Mouse (Mus musculus) lung, postnatal 4 days (tissue): Measurements from ENCODE around the gene Pex16.
A peak's percentile ranks its signal among the peaks of the same experiment; 100 is the strongest.

Source experiments
- DNase-seq, 2 experiments: peaks; one replicate each; pipeline ENCODE4 v3.0.0; 2021

The Pex16 gene

DNA sequence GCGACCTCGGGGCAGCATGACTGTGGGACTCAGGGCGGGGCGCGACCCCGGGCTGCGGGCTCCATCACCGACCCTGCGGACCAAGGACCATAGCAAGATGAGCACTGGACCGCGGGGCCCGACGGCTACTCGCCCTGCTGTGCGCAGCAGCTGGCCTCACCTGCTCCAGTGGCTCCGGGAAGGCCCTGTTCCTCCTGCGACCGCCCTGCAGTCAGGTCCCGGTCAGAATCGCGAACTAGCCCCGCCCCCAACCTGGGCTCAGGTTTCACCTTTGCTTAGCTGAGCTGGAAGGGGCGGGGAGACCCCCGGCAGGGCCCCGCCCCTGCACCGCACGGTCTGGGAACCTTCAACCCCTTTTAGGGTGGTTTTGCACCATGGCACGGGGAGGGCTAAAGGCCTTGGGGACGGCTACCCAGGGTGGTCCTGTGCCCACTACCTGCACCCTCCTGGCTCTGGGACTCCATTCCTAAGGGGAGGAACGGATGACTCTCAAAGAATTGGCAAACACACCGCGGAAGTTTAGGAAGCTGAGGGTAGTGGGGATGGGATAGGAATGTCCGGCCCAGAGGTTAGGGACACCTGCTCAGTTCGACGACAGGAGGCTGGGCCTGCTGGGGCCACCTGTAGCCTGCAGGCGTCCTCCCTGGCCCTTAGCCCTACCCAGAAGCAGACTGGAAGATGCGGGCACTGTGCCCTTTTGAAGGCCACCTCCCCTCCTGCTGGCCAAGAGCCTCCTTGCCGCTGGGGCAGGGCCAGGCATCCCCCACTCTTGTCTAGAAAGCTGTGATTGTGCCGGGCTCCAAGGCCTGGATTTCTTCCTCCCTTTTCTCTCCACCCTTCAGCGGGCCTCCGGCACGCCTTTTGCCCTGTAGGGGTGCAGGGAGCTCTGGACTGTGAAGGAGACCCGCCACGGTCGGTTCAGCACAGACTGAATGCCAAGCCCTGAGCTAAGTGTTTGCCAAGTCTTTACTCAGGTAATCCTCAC lies 3.4 kb upstream of the Pex16 start:
- DNase-seq: peak; percentile 82 to 91

DNA sequence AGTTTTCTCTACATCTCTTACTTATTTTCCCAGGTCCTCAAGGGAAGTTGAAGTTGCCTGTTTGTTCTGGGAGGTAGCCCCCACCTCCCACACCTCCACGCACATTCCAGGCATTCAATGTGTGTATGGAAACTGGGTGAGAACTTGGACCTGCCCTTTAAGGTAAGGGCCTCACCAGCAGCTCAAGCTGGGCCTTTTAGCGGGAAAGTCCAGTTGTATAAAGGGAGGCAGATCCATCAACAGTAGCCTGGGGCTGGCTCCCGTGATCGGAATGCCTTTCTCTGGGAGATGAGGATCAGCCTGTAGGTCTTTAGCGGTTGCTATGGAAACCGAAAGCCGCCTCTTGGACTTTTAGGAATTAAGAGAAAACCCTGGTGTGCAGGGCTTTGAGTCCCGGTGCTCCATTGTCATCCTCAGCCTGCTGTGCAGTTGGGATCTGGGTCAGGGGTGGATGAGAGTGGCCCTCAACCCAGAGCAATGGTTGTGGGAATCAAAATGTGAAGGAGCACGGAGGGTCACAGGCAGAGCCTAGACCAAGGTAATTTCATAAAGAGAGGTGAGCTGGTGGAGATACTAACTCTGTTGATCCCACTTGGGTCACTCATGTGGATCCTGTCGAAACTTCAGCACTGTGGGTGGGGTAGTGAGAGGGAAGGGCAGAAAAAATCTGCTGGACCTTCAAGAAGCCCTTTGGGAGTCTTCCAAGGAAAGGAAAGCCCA lies 2.3 kb upstream of the Pex16 start:
- DNase-seq: peak; percentile 34 to 78

DNA sequence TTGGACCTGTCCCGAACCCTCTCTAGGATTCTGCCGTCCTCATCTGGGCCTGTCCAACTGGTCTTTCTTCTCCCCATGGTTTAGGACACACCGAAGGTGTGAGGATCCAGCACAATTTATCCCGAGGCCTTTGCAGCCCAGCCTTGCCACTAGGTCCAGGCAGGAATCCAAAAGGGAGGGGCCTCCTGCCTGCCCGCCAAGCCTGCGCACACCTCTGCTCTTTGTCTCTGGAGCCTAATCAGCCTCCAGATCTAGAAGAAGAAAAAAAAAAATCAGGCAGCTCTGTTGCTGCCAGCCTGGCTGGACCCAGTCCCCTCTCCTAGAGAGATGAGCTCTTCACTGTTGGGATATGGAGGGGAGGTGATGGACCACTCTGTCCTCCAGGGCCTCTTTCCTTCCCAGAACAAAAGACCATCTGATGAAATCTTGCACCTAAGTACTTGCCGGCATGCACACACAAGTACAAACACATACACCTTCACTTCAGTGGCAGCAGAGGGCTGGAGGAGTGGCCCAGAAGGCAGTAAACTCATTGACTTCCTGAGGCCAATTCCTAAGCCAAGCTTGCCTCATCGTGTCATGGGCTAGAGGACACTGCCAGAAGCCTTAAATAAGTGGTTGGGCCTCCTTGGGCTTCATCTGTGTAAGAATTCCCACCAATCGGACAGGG lies 1.6 kb upstream of the Pex16 start:
- DNase-seq: peak; percentile 72 to 85

DNA sequence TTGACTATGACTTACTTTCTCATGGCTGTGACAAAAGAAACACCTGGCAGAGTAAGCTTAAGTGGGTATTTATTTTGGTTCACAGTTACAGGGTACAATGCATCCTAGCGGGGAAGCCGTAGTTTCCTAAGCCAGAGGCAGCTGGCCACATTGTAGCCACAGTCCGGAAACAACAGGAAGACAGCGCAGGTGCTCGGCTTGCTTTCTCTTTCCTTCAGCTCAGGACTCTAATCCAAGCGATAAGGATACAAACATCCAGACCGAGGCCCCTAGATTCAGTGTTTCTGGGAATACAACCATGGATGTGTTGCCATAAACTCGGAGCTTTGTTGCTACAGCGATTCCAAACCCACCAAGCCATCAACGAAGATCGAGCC lies 1.1 kb upstream of the Pex16 start:
- DNase-seq: no peak

DNA sequence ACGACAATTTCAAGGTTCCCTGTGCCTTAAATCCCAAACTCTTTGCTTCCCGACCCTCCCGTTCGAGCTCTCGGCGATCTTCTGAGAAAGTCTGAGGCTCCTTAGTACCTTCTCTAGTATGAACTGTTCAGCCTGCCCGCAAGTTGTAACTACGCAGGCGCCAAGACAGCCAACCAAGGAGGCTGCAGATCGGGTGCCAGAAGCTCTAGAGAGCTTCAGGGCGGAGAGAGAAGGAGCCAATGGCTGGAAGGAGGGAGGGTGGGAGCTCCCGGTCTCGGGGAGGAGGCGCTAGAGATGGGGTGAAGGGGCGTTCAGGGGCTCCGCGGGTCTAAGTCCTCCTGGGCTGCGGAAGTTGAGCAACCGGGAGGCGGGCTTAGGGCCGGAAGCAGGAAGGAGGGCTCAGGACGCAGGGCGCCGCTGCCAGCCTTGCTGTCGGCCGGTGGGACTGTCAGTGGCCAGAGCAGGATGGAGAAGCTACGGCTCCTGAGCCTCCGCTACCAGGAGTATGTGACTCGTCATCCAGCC lies 685 bp downstream of the Pex16 start:
- peak; percentile 96 to 99 for DNase-seq

DNA sequence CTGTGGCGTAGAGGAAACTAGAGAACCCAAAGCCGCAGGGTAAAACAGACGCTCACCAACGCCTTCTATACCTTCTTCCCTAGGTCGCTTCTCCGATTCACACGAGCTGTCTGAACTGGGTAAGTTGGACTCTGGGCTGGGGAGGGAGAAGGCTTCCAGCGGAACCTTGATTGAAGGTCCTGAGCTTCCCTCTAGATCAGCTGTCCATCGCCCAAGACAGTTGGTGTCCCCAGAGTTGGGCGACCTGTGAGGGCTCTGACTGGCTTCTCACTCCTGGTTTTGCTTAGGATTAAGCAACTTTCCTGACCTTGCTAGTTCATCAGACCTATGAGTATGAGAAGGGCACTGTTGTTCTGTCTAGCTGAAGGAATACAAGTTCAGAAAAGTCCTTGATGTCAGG lies 1.3 kb downstream of the Pex16 start:
- no peak for DNase-seq

DNA sequence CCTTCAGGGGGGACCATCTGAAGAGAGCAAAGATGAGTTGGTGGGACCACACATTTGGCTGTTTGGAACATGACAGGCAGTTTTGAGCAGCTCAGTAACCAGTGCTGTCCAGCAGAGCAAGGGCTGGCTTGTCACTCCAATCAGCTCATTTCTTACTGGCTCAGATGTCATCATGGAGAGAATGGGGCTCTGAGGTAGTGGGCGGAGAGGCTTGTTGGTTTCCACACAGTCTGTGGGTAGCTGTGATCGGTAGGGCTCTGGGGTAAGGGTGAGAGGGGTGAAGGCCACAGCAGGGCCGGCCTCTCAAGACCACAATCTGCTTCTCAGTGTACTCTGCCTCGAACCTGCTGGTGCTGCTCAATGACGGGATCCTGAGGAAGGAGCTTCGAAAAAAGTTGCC lies 1.8 kb downstream of the Pex16 start:
- DNase-seq: peak in 1 of 2 experiments; percentile 27

DNA sequence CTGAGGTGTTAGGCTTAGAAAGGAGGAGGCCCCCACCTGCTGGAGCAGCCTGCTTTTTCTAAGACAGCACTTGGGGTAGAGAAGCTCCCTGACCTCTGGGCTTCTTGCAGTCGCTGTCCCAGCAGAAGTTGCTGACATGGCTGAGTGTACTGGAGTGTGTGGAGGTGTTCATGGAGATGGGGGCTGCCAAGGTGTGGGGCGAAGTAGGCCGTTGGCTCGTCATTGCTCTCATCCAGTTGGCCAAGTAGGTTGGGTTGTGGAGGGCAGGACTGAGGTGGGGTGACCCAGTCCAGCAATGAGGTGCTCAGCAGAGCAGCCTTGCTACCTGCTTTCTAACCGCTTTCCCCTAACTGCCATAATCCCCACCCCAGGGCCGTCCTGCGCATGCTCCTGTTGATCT lies 2.8 kb downstream of the Pex16 start:
- no peak for DNase-seq

DNA sequence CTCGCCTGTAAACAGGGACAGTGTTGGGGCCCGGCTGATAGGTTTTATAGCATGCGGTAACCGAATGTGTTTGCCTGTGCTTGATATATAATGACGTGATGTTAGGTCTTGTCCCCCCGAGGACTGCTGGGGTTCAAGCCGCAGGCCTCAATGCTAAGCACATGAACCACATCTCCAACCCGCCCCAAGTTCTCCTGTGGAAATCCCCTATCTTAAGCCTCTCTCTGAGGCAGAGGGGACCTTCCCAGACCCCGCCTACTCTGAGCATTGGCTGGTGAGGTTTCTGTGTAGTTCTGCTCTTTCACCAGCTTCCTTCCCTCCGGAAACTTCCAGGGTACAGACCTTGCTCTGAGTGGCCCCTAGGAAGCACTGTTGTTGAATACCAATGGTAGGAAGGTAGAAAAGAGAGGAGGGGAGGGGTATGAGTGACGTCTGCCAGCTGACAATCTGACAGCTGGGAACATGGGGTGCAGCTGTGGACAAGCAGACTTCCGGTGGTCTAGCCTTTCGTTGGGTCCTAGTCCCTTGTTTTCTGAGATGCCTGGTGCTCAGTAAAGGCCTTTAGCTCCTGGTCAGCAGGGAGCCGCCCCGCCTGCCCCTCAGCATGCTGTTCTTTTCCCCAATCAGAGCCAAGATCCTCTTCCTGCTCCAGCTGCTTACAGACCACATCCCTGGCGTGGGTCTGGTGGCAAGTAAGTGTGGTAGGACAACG lies 5.5 kb downstream of the Pex16 start:
- peak in 1 of 2 experiments; percentile 52 for DNase-seq

DNA sequence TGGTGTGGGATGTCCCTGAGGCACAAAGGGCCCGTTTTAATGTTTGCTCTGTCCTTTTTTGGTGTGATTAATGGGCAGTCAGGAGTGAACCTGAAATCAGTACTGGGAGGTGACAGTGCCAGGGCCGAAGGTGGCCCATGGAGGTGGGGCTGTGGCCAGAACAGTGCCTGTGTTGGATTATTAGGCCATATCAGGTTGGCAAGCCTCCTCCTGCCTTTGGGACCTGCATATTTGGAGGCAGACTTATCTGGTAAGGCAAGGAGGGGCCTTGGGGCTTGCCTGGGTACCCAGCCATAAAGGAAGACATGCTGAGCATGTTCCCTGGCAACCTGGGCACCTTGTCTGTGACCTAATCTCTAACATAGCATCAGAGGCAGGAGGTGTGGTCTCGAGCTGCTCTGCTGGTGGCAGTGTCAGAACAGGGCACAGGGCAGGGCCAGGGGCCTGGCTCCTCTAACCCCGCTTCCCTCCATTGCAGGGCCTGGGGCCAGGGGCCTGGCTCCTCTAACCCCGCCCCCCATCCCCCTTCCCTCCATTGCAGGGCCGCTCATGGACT lies 6.1 kb downstream of the Pex16 start:
- no peak for DNase-seq

DNA sequence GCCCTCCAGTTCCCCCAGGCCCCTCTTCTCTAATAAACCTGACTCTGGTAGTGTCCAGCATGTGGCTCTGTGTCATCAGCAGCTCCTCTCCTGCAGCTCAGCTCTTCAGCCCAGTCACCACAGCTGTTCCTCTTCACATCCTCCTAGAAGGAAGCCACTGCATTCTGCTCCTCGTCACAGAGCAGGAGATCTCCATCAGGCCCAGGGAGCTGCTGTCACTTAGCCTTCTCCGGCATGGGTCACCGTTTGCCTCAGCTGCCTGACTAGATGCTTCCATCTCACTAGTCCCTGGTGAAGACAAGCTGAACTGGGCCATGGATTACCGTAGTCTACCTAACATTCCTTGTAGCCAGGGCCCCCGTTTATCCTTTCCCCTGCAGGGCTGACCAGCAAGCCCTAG lies 6.7 kb downstream of the Pex16 start:
- peak in 1 of 2 experiments; percentile 54 for DNase-seq

DNA sequence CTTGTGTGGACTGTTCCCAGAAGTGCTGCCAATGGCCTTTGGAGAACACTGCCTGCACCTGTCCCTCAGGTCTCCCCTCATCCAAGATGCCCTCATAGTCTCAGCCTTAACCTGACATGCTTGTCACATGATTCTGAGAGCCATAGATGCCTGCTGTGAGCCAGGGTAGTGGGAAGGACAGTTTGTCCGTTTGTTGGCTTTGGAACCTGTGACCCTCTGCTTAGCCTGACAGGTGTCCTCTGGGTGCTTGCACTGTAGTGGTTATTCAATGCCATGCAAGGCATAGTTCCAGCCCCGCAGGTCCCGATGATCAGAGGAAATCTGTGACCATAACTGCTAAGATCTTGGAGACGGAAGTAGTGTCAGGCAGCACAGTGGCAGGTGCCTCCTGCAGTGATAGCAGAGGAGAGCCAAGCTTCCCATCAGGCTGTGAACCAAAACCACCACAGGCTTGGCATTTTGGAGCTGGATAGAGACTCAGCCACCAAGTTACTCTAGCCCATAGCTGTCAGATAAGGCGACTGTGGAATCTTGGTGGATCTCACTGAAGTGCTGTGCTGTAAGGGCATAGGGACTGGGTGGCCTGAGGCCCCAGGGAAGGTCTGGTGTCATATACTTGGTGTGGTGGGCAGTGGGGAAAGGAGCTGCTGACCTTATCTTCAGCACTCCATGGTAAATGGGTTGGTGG lies 7.6 kb downstream of the Pex16 start, which contains the start of gene 1700029I15Rik:
TSS of gene 1700029I15Rik (plus strand) at position 638 of the 688 bp plus-strand sequence.
- DNase-seq: no peak

DNA sequence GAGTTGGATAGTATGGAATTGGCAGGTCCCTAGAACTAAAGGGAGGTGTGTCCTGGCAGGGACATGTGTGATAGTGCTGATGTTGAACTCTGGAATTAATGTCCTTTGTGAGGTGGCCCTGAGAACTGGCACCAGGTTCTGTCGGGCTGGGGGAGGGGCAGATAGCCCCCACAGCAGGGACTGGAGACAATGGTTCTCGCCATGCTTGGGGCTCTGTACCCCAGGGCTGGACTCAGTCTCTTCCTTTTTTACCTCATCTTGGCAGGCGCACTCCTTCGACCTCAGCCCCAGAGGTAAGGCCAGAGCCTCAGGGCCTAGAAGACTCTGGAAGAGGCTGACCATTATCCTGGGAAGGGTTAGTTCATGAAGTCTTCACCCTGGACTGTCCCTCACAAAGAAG lies 8.3 kb downstream of the Pex16 start:
- no peak for DNase-seq

DNA sequence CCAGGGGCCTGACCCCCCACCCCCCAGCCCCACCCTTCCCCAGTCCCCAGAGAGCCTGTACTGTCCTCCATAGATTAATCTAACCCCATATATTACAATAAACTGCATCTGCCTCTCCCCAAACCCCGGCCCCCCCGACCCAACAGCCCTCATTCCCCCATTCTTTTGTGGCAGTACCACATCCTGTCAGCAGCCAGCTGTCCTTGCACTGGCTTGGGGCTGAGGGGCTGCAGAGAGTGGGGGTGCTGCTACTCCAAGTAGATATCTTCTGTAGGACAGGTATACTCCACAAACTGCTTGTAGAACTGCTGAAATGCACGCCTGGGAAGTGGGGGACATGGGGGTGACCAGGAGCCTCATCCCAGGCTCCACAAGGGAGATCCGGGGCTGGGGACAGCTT lies 9.6 kb downstream of the Pex16 start:
- DNase-seq: no peak

DNA sequence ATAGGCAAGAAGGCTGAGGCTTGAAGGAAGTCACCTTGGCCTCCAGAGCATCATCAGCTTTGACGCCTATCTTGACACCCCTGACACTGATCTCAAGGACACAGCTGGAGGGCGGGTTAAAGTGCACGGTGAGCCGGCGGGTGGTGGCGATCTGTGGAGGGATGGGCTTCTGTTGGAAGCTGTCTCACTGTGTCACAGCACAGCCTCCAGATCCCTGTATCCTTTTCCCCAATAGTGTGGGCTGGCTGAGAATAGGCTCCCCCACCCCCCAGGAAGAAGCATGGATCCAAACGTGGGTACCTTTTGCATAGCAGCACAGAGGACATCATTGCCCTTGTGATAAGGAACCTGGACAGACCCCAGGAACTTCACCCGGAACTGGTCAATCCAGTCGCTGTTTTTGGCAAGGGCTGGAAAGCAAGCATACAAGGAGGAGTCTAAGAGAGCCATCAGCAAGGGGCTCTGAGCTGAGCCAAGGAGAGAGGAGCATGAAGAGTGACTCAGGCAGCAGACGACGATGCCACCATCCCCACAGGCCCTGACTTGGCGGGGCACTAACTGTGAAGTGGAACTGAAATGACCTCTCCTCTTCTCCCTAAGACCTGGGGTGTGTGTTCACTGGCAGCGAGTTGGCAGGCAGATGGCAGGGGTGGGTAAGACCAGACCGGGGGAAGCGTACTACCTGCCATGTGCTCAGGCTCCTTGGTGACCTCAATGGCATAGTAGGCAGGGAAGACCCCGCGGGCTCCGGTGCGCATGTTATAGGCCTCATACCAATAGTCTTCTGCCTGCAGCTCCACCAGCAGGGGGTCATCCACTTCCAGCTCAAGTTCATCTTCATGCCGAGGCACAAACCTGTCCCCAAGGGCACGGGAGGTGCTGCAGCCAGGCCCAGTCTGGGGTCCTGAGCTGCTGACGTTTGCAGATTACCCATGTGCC lies 10.9 kb downstream of the Pex16 start:
- DNase-seq: no peak

DNA sequence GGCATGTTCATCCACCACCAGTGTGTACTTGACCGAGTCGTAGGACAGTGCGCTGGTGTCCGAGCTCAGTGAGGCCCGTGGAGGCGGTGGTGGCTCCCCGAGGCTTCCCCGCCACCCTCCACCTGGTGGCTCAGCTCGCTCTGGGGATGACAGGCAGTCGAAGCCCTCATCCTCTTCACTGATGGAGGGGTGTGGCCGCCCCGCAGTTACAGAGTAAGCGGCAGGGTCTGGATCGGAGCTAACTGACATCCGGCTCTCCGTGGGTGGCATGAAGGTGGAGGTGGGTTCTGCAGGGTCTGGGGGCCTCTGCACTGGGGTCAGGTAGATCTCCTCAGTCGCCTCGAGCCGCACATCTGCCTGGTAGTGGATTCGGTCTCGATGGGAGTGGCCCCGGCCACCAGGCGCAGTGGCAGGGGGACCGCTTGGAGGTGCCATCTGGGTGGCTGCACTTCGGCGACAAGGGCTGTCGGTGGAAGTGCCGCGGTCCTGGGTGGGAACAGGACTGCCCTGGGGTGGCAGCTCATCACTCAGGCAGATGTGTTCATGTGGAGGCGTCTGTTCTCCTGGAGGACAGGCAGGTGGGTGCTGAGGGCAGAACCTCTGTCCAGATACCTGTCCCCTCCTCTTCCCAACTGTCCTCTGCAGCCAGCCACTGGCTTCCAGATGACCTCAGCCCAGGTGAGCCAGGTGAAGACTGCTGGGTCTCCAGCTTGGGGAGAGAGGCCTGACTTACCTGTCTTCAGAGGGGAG lies 12.5 kb downstream of the Pex16 start:
- DNase-seq: no peak

DNA sequence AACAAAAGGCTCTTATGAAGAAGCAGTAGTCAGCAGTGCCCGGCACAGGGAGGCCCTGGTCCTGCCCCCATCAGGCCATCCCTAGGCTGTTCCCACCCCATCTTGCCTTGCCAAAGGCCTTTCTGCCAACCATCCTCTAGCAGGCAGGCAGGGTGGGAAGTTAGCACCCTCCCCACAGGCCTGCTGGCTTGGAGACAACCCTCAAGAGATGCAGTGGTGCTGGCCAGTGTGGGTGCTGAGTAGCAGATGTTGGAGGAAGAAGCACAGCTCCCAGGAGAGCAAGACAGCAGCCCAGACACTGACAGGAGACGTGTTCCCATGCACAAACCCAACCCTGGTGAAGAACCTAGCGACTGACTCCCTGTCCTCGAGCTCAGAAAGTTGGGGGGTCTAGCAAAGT lies 13.2 kb downstream of the Pex16 start:
- no peak for DNase-seq

DNA sequence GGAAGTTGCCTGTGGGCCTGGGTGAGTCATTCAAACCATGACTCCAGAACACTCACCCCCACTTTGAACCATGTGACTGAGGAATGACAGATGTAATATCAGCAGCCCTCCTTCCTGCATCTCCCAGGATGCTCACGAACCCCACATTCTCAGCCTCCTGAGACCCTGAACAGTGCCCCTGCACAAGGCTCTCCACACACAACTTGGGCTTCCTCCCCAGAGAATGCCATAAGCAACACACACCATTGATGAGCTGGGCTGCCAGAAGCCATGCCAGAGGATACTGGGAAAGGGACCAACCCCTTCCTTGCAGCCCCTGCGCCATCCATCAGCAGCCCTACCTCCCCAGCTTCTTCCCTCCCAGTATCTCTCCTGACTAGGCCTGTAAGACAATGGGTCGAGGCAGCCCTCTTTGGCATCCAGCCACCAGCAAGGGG lies 13.6 kb downstream of the Pex16 start:
- no peak for DNase-seq

DNA sequence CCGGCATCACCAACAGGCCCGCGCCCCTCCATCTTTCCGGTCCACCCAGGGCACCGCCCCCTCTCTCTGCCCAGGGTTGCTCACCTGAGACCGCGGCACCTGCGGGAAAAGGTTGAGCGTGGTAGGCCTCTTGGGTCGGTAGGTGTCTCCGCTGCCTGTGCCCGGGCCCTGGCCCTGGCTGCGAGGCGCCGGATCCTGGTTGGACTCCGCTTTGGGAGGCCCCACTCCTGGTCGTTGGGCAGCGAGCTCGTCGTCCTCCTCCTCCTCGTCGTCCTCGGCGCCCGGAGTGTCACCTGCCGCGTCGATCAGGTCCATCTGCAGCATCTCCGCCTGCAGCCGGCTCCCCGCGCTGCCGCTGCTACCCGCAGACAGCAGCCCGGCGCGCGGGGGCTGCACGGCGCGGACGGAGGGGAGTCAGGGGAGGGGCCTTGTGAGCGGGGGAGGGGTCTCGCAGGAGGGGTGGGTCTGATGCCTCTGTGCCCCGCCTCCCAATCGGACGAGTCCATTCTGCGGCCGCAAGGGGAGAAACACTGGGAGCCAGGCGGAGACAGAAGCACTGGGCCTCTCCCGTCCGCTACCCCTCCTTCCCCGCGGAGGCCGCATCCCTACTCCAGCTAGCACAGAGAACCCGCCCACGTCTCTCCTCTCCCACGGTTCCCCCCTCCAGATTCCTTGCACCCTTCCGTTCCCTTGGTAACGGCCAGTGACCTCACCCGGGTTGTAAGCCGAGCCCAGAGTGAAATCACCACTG lies 14.6 kb downstream of the Pex16 start:
- peak; percentile 85 to 93 for DNase-seq
